Mouse (Mus musculus) right cerebral cortex, adult 2 months (tissue): Measurements from ENCODE around the gene Tab2.
A peak's percentile ranks its signal among the peaks of the same experiment; 100 is the strongest.

Experiments used
- DNase-seq, 2 experiments: peaks; one replicate each; pipeline ENCODE4 v3.0.0; 2021 to 2022; ENCODE audit warnings: low spot score in 2 of 2

The Tab2 gene

DNA sequence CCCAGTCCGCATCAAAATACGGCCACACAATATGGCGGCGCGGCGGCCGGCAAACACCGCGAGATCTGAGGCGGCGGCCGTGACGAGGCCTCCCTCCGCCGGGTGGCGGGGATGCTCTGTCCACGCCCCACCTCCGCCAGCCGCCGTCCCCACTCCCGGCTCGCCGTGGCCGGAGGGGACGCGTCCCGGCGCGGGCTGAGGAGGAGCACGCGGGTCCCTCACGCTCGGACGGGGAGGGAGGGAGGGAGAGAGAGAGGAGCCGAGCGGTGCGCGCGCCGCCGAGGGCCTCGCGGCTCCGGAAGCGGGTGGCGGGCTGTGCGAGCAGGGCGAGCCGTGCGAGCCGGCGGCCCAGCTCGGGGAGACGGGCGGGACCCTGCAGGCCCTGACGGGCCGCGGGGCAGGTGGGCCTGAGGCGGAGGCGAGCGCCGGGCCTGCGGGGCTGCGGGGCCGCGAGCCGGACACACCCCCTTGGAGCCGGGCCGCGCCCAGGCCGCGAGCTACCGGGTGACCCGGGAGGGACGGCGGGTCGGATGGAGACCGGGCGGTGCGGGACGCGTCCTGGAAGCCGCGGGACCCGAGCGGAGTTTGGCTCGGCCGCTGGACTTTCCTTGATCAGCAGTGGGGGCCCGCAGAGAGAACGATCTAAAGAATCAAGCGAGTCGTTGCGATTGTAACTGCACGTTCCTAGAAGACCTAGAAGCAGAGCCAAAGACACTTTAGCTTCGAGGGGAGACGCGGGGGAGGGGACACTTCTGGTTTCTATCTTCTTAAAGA lies at the start of gene Tab2:
TSS of gene Tab2 (minus strand) at position 3 of the 774 bp plus-strand sequence.
- DNase-seq: peak; percentile 85 to 89

DNA sequence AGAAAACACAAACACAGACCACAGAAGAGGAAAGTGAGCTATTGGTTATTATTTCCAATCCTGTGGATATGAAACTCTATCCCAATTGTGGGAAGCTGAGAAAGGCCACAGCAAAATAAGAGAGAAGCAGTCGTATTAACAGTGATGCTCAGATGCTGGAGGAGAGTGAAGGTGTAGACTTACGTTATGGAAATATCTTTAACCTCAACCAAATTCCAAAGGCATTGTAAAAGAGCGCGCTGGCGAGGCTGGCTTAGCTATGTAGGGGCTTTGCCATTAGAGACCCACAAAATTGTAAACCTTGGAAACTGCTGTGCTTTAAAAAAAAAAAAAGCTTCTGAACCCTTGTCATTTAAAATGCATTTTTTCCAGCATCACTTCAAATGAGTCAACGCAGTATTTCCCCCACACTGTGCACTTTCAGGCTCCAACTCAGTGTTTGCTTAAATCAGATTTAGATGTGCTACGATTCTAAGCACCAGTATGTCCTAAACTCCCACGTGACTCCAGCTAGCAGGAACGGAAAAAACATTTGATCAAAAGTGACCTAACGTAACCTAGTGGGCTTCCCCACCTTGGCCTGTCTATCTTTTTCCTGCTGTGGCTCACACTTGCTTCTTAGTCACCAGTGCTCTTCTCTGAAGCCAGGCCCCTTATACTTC lies 36.4 kb upstream of the Tab2 start:
- DNase-seq: peak; percentile 9 to 12

DNA sequence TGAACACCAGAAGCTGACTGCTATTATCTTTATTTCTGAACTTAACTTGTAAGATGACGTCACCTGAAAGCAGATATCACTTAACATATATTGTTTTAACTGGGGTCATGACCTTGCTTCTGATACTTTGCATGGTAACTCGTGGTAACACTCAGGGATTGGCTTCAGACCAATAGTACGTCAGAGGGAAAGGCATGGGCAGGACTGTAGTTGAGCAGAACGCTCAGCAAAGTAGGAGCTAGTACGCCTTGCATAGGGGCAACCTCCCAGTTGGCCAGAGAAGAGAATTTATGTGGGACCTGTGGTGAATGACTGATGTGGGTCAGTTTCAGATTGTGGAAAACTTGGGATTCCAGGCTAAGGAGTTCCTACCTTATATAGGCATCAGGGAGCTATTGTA lies 35.6 kb upstream of the Tab2 start:
- DNase-seq: no peak

DNA sequence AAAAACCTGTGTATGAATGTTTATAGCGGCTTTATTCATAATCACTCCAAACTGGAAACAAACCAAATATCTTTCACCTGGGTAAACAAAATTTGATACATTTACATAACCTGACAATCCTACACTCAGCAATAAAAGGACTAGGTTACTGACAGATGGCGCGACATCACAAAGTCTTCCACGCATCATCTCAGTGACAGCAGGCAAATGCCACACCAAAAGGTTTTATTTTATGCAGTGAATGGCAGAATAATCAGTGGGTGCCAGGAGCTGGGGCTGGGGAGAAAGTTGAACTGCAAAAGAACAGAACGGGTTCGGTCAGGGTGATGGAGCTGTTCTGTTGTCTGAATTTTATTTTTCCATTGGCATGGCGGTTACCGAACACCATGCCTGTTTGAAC lies 31.5 kb upstream of the Tab2 start:
- no peak for DNase-seq

DNA sequence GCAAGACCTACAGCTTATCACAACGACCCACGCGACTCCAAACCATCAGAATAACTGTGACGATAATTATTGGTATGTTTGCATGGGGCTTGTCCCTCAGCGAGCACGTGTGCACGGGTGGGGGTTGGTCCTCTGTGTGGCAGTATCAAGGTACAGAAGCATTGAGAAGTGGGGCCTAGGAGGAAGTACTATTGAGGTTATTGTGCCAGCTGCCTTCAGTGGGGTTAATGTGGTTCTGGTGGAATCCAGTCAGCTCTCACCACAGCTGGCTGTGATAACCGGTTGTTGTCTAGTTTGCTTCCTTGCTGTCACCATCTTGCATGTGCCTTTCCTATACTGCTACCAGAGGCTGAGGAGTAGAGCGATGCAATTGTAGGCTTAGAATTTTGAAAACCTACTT lies 20.4 kb upstream of the Tab2 start:
- no peak for DNase-seq

DNA sequence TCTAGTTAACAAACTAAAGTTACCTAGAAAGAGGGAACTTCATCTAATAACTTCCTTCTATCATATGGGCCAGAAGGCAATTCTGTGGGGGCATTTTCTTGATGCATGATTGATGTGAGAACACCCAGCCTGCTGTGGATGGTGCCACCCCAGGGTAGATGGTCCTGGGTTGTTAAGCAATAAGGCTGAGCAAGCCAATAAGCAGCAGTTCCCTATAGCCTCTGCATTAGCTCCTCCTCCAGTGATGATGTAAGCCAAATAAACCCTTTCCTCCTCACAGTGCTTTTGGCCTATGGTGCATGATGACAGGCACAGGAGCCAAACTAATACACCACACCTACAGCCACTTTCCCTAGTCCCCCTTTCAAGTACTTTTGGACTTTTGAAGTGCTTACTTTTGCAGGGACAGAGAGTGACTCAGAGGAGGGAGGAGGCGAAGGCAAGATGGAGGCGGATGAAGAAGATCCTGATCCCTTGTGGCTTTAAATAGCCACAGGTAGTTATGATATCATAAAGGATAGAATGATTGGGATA lies 12.8 kb upstream of the Tab2 start:
- DNase-seq: no peak

DNA sequence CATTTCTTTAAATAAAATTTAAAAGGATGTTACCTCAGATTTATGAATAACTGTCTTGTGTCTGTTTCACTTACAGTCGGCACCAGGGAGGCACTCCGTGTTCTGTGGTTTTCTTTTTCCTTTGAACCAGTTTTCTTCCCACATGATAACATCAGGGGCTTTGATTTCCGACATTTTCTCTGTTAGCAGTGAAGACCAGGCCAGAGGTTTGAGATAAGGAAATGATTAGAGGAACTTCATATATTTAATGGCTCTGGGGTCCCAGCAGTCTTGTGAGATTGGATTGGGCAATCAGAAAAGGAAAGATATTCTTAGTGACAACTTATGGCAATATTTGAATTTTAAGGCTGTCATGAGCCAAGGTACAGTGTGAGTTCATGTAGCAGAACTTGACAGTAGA lies 11.1 kb upstream of the Tab2 start:
- DNase-seq: no peak

DNA sequence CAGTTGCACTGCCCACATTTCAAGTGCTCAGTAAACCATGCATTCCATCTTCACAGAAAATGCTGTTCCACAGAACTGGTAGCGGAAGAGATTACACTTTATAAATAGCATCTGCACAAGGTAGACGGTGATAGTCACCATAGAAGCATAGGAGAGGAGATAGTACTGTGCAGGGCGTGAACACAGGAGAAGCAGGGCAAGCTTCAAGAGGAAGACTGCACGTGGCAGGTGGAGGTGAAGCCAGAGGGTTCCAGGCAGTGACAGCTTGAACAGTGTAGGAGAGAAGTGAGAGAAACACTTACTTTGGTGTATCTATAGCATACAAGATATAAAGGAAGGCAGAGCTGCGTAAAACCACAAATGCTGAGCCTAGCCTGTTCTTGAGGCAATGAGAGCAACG lies 3.0 kb upstream of the Tab2 start:
- peak; percentile 35 to 50 for DNase-seq

DNA sequence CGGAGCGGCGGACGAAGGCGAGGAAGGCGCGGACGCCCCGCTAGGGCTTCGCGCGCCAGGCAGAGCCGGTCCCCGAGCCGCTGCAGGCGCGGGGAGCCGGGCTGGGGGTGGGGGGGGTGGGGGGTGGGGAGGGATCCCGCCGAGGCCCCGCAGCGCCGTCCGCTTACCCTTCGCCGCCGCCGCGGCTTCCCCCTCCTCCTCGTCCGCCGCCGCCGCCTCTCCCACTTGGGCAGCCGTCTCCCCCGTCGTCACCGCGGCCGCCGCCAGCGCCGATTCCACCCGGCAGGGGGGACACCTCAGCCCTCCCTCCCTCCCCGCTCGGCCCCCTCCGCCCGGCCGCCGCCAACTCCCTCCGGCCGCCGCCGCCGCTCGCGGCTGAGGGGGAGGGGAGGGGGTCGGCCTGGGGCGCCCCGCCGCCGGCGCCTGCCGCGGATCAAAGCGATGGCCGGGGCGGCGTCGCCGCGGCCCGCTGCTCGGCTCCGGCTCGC lies 352 bp downstream of the Tab2 start:
- peak; percentile 22 to 44 for DNase-seq

DNA sequence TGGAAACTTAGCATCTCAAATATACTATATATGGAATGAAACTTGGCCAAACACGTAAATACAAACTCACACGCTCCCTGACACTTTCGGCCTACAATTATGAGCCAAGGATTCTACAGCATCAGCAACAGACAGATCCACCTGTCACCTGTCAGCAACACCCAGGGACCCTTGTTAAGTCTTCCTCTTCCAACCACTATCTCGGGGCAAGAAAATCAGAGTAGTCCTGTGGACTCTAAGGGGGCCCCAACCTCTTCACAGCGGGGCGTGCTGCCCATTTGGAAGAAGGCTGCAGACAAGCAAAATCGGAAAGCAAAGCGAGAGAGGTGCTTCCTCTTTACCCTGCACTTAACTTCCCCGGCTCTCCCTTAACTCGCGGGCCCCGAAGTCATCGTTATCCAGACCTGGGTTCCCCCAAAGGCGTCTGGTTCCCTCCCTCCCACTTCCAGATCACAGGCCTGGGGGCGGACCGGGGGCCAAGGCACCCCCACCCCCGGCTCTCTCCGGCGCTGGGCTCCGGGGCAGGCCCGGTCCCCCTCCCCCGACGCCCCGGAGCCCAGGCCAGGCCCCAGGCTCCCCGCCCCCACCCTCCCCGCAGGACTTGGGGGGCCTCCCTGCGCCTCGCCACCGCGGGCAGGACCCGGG lies 919 bp downstream of the Tab2 start:
- DNase-seq: peak; percentile 29 to 32

DNA sequence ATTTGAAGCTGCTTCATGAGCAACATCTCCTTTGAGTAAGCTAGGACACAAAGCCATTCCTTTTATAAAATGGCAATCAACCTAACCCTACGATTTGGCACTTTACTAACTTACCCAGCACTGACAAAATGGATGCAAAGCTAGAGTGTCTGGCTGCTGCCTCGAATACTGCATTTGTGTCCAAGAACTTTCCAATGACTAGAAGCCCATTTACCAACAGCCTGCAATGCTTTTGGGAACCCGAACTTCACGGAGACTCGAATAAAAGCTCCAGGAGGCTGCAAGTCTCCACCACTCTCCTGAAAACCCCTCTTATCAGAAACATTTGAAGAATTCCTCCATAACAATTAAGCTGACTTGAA lies 1.4 kb downstream of the Tab2 start:
- peak in 1 of 2 experiments; percentile 29 for DNase-seq

DNA sequence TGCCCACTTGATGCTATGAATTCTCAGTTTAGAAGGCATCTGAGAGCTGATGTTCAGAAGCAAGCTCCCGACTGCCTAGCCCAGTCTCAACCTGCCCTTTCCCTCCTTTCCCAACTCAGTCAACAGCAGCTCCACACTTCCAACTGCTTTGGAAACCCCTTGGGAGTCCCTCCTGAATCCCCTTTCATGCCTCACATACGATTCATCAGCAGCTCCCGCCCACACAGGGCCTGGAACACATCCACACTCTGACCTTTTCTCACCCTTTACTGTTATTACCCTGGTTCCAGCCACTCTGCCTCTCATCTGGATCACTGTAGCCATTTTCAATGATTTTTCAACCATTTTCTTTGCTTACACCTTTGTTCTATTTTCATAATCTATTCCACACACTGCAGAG lies 13.0 kb downstream of the Tab2 start:
- no peak for DNase-seq

DNA sequence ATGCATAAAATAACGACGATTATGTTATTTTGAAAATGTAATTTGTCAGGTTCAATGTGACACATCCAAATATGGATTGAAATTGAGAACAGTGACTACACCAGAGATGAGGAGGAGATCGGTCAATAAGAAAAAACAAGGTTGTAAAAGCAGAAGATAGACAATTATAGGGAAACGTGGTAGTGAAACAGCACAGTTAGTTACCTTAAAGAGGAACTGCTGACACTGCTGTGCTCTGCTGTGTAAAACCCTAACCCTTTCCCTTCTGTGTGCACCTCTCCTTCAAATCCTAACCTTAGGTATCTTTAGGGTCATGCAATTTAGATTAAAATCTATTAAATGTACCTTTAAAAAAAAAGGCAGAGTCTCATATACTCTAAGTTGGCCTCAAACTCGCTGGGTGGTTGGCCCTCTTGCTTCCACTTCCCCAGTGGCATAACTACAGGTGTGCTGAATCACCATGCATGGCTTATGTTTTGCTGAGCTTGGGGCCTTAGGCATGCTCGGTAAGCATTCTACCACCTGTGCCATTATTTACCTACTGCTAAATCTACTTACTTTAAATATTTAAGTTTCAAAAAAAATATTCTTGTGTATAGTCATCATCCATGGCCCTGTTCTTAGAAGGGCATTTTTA lies 19.4 kb downstream of the Tab2 start:
- no peak for DNase-seq

DNA sequence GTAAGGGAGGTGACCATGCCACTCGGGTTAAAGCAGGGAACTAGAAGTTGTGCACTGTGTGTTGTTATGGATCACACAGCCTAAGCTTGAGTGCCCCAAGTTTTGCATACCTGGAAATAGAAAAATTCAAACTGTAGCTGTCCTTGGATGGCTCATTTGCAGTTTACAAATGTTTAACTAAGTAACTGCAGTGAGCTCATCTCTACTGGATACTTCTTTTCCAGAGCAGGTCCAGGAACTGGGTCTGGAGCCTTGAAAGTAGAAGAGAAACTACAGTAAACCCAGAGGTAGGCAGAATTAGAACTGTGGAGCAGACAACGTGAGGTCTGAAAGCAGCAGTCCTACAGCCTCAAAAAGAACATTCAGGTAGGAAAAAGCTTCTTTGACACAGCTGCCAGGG lies 23.1 kb downstream of the Tab2 start:
- no peak for DNase-seq

DNA sequence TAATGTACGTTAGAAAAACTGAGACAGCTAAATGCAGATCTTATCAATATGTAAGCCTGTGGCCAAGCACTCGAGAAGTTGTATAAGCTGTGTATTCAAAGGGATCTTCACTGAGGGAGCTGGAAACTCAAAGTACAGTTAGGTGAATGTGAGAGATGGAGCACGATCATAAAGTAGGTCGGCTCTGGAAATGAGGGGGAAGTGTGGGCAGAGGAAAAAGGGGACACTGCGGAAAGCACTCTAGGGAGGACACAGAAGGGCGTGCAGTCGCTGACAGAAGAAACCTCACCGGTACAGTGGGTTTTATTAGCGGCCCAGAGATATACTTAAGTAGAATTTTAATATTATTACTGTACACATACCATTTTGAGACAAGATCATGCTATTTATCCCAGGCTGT lies 27.0 kb downstream of the Tab2 start:
- DNase-seq: no peak

DNA sequence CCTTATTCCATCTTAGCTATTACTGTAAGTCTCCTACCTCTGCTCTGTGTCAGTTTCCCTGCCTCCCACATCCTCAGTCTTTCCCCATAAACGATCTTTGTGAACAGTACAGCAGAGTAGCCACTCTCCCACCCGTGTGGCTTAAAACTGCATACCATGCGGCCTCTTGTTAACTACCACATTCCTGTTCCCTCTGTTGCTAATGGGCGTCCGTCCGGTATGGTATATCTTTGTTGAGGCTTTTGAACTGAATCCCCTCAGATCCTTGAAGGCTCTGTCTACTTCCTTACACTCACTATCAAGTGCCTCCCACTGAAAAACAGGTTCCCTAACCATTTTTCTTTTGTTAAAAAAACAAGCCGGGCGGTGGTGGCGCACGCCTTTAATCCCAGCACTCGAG lies 30.5 kb downstream of the Tab2 start:
- no peak for DNase-seq

DNA sequence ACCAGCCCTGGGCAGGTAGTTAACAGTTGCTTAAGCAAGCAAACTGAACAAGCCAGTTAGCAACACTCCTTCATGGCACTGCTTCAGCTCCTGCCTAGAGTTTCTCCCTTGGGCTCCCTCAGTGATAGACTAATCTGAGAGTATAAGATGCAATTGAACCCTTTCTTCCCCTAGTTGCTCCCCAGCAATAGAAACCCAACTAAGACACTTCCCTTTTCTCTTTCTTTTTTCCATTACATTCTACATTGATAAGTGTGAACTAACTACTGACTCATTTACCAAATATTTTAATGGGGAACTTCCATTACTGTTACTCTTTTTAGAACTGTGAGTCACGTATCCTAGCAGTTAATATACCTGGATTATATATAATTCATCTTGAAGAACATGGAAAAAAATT lies 32.6 kb downstream of the Tab2 start:
- DNase-seq: no peak

DNA sequence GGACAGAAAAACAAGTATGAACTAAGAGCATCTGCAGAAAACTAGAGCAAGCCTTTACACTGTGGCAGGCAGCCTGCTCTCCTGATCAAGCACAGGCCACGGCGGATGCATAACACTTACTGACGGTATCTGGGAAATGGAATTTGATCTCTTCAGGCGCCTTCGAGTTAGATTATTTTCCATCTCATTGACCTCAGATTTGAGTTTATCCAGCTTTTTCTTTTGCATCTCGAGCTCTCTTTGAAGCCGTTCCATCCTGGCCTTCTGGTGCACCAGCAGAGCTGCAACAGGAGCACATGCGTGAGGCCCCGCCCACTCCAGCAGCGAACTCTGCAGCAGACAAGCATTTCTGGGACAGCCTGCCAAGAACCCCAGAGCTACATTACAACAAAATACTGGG lies 44.8 kb downstream of the Tab2 start:
- no peak for DNase-seq

DNA sequence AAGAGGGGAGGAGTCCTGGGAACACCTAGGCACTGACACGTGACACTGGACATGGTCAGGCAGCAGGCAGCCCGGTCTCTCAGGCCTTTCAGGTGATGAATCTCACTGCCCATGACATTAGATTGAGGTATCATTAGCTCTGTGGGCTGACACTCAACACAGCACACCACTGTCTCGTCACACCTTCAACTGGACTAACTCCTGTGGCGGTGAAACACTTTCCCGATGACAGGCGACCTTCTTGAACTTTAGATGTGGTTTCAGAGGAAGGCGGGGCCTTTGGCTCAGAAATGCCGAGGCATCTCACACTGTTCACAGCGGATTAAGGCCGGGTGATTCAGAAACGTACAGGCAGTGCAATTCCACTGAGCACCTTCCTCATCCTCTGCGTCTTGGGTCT lies 48.9 kb downstream of the Tab2 start:
- no peak for DNase-seq

DNA sequence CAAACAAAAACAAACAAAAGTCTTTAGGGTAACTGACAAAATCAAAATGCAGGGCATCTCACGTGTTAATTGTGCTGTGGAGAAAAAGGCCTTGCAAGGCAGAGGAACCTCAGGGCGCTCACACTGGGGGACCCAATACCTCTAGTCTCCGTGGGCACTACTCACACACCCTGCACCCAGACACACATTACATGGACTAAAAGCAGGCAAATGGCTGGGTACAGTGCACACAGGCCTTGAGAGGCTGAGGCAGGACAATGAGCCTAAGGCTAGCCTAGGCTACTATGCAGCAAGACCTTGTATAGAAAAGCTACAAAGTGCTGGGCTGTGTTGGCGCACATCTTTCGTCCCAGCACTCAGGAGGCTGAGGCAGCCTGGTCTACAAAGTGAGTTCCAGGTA lies 51.9 kb downstream of the Tab2 start:
- no peak for DNase-seq

DNA sequence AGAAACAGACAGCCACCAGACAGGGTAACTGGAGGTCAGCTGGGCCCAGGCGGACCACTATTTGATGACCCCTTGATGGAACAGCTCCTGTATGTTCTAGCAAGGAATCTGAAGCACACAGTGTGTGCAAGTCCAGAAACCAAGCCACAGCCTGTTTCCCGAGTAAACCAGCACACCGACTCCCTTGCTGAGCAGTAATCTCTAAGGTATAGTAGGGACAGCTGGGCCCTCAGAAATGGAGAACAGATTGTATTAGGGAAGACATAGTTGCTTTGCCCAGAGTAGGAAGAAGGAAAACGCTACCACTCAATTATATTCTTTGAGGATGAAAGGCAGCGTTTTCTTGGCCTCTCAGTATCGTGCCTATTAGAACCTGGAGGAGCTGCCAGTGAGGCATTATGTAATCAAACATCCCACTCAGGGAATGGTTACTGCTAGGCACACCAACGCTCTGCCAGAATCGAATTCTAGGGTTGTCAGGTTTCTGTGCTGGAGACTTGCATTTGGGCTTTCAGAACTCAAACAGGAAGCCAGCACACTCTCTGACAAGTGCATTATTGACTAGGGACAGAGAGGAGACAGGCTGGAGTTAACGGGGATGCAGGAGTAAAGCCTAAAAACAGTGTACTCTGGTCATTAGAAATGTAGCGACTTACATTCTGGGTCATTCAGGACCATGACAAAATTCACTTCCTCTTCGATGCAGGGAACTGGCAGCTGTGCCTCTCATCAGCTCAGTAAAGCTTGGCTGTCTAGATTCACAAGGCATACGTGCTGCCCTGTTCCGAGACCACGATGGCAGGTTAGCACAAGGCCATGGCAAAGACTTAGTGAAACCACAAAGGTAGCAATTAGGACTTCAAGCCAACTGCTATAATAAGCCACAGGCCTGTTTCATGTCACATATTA lies 55.1 kb downstream of the Tab2 start:
- peak; percentile 54 to 63 for DNase-seq
